Mouse (Mus musculus) heart, embryonic 14.5 days (tissue): Measurements from ENCODE around the gene Hnrnpl. TPM values are rescaled to one million over a fixed set of nuclear protein-coding genes. Genes with fewer than 3 reads are reported as not detected.
A peak's percentile ranks its signal among the peaks of the same experiment; 100 is the strongest.

Experiments
- ATAC-seq: fragments of 200-750 bp; cut with Nextera tagmentation; 2 replicates; pipeline ENCODE4 v1.8.0; 2017; ENCODE audit warnings: low read depth, moderate TSS enrichment; ENCODE audit not compliant: insufficient number of reproducible peaks, insufficient read depth, low FRiP score
- H3K27ac ChIP-seq, 2 experiments: fragments of 200-500 bp in 1 of 2; fragments of 300-500 bp in 1 of 2; sonication (generic) in 1 of 2; replicated peaks in 1 of 2; 2 replicates each; pipeline ENCODE4 v1.5.1; 2012 to 2014; ENCODE audit warnings: low read depth in 2 of 2, low read length in 2 of 2, control low read depth in 1 of 2, mild to moderate bottlenecking in 1 of 2, mixed read lengths in 1 of 2; ENCODE audit not compliant: control insufficient read depth in 1 of 2, insufficient read depth in 1 of 2
- H3K27me3 ChIP-seq: fragments of 300-500 bp; sonication (generic); 2 replicates; pipeline ENCODE4 v1.6.1; 2014; ENCODE audit warnings: mild to moderate bottlenecking, low read length, control low read depth; ENCODE audit not compliant: control insufficient read depth, insufficient read depth
- H3K36me3 ChIP-seq: fragments of 300-500 bp; sonication (generic); 2 replicates; pipeline ENCODE4 v1.6.1; 2014; ENCODE audit warnings: mild to moderate bottlenecking, control low read depth, low read length, mixed read lengths; ENCODE audit not compliant: control insufficient read depth, insufficient read depth
- H3K4me1 ChIP-seq, 2 experiments: fragments of 200-500 bp in 1 of 2; fragments of 300-500 bp in 1 of 2; sonication (generic) in 1 of 2; 2 replicates each; pipeline ENCODE4 v1.6.1; 2012 to 2014; ENCODE audit warnings: low read length in 2 of 2, control low read depth in 1 of 2, mixed read lengths in 1 of 2; ENCODE audit not compliant: control insufficient read depth in 2 of 2, insufficient read depth in 2 of 2
- H3K4me2 ChIP-seq: fragments of 300-500 bp; sonication (generic); 2 replicates; pipeline ENCODE4 v1.6.1; 2014; ENCODE audit warnings: mild to moderate bottlenecking, low read length
- H3K4me3 ChIP-seq, 2 experiments: fragments of 200-500 bp in 1 of 2; fragments of 300-500 bp in 1 of 2; sonication (generic) in 1 of 2; 2 replicates each; pipeline ENCODE4 v1.5.1; 2012 to 2014; ENCODE audit warnings: low read length in 2 of 2, mild to moderate bottlenecking in 2 of 2, control low read depth in 1 of 2, low read depth in 1 of 2, moderate library complexity in 1 of 2; ENCODE audit not compliant: control insufficient read depth in 1 of 2, insufficient read depth in 1 of 2
- H3K9ac ChIP-seq: fragments of 300-500 bp; sonication (generic); 2 replicates; pipeline ENCODE4 v1.6.1; 2014; ENCODE audit warnings: mild to moderate bottlenecking, low read length
- H3K9me3 ChIP-seq: fragments of 300-500 bp; sonication (generic); 2 replicates; pipeline ENCODE4 v1.6.1; 2016; ENCODE audit warnings: low read length, control low read depth; ENCODE audit not compliant: control insufficient read depth
- WGBS: fragments of 180-500 bp; shearing (Covaris S2); extraction: QIAGEN DNeasy Blood & Tissue Kit; methylation state at CpG from one replicate; pipeline ENCODE4 v1.1.7; 2014; 5-methylcytosine and 5-hydroxymethylcytosine counted together
- polyA plus RNA-seq: library from polyadenylated mRNA; unstranded; fragments of >200 nt; fragmentation: Nextera tagmentation; extraction: Ambion mirVana; gene quantifications from 2 replicates; pipeline ENCODE4 v1.2.1, GENCODE M21; 2014

Hnrnpl gene
- polyA plus RNA-seq, 1 experiment from 2014 or later: 155 TPM

- no peaks in the 10 kb centered on the region for H3K27me3 ChIP-seq
- ATAC-seq: no peak
- peaks cover 9 to 19% of the 10 kb centered on the region in 2 experiments for H3K4me1 ChIP-seq
- H3K27ac ChIP-seq: no peak overlapping the region
- no peak overlapping the region for H3K4me3 ChIP-seq
- WGBS: 90% methylated on average over 9 of the region's 9 CpGs
- no peaks in the 10 kb centered on the region for H3K9me3 ChIP-seq
- no peak overlapping the region for H3K9ac ChIP-seq
- H3K36me3 ChIP-seq: peaks cover 8% of the 10 kb centered on the region; the same call in 1 of the 2 replicates
- H3K4me2 ChIP-seq: no peak overlapping the region
These were observed 38.9 kb upstream of the Hnrnpl start for GRCm38 (mm10) chr7:28769414-28769958.

DNA sequence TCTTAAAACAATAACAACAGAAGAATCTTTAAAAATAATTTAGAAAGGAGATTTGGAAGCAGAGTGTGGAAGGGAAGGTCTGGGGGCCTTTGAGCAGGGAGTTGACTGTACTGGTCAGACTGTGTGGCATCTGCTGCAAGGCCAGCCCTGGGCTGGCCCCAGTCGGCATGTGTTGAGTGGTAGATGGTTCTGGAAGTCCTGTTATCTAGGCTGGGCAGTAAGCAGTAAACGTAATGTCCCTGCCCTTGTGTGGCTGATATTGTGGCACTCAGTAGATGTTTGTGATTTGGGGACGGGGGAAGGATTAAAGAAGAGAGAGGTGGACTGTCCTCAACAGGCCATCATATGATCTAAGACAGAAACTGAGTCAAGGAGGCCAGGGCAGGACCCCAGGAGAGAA, 38.0 kb upstream of the Hnrnpl start:
- H3K27ac ChIP-seq: no peak overlapping the region
- H3K4me2 ChIP-seq: no peak overlapping the region
- peaks cover 9 to 18% of the 10 kb centered on the region in 2 experiments for H3K4me1 ChIP-seq
- ATAC-seq: no peak
- H3K4me3 ChIP-seq: no peak overlapping the region
- no peak overlapping the region for H3K9ac ChIP-seq
- no peaks in the 10 kb centered on the region for H3K27me3 ChIP-seq
- 62% methylated on average over 3 of the region's 3 CpGs for WGBS
- H3K9me3 ChIP-seq: no peaks in the 10 kb centered on the region
- peaks cover 8% of the 10 kb centered on the region; the same call in 1 of the 2 replicates for H3K36me3 ChIP-seq

GRCm38 (mm10) chr7:28771867-28772266, 36.5 kb upstream of the Hnrnpl start:
- peaks cover 11% of the 10 kb centered on the region for H3K36me3 ChIP-seq
- ATAC-seq: no peak
- H3K4me3 ChIP-seq: no peak overlapping the region
- no peaks in the 10 kb centered on the region for H3K9me3 ChIP-seq
- no peak overlapping the region for H3K4me2 ChIP-seq
- WGBS: 84% methylated on average over 11 of the region's 11 CpGs
- H3K27me3 ChIP-seq: no peaks in the 10 kb centered on the region
- H3K9ac ChIP-seq: no peak overlapping the region
- H3K4me1 ChIP-seq: peaks cover 7 to 11% of the 10 kb centered on the region in 2 experiments
- H3K27ac ChIP-seq: no peak overlapping the region

DNA sequence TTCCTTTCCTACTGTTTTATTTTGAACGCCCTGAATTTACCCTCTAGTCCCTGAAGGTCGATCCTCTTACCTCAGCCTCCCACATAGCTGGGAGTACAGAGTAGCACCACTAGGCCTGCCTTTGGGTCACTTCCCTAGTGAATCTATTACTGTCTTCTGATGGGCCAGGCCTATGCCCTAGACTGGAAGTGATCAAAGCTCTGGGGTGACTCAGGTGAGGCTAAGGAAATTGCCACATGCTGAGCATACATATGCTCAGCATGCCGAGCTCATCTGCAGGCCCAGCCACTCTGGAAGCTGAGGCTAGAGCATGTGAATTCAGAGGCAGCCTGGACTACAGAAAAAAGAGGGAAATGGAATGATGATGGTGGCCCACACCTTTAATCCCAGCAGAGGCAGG, 35.2 kb upstream of the Hnrnpl start:
- Histone ChIP-seq H3K4me3 (no peak overlapping the region), H3K27ac (no peak overlapping the region), H3K4me1 (peaks cover 2 to 3% of the 10 kb centered on the region in 2 experiments; a peak in 1 of 4 replicates), H3K9ac (peak overlapping the region; percentile 4; the same call in 1 of the 2 replicates), H3K4me2 (no peak overlapping the region), H3K9me3 (no peaks in the 10 kb centered on the region), H3K27me3 (no peaks in the 10 kb centered on the region), H3K36me3 (peaks cover 16% of the 10 kb centered on the region)
- ATAC-seq: no peak
- WGBS: 46% methylated on average over 3 of the region's 3 CpGs

DNA sequence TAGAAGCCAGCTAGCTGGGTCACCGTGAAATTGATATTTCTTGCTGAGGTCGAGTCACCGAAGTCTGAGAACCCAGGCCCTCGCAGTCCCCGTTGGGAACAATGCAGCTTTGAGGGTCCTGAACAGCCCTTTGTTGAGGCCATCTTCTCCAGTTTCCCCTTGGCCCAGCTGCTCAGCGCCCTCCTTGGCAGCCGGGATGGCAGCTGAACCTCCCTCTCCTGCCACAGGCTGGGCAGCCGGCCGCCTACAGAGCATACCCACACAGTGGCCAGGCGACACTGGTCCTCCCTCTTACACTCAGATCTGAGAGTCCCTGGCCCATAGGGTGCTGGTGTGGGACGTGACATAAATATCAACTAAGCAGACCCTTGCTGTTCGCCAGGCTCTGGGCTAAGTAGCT, 34.2 kb upstream of the Hnrnpl start:
- H3K9ac ChIP-seq: no peak overlapping the region
- H3K27ac ChIP-seq: no peak overlapping the region

GRCm38 (mm10) chr7:28775129-28775528, 33.2 kb upstream of the Hnrnpl start:
- Histone ChIP-seq H3K9ac (no peak overlapping the region), H3K4me1 (peaks cover 2 to 4% of the 10 kb centered on the region in 2 experiments), H3K9me3 (no peaks in the 10 kb centered on the region), H3K4me3 (no peak overlapping the region), H3K27ac (no peak overlapping the region), H3K27me3 (no peaks in the 10 kb centered on the region), H3K36me3 (peaks cover 20% of the 10 kb centered on the region), H3K4me2 (no peak overlapping the region)
- ATAC-seq: no peak
- 84% methylated on average over 7 of the region's 7 CpGs for WGBS

More for the DNA sequence above, 34.2 kb upstream of the Hnrnpl start:
- WGBS: 80% methylated on average over 12 of the region's 12 CpGs
- no peak for ATAC-seq
- no peaks in the 10 kb centered on the region for H3K9me3 ChIP-seq
- H3K4me3 ChIP-seq: no peak overlapping the region
- no peak overlapping the region for H3K4me2 ChIP-seq
- H3K36me3 ChIP-seq: peaks cover 16% of the 10 kb centered on the region
- peaks cover 2 to 3% of the 10 kb centered on the region in 2 experiments; a peak in 1 of 4 replicates for H3K4me1 ChIP-seq
- no peaks in the 10 kb centered on the region for H3K27me3 ChIP-seq

DNA sequence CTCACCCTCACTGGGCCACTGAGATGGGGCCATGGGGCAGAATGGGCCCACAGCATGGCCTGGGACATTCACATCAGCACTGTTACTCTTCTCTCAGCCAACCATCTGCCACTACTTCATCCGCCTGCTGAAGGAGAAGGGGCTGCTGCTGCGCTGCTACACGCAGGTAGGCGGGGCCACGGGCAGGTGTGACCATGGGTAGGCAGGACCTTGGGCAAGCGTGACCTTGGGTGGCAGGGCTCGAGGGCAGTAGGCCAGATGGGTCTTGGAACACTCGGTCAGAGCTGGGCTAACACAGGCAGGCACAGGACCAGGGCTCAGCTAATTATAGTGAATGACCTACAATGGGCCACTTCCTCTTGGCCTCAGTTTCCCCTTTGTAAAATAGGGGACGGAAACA, 29.5 kb upstream of the Hnrnpl start:
- H3K27me3 ChIP-seq: no peaks in the 10 kb centered on the region
- peaks cover 8 to 16% of the 10 kb centered on the region in 2 experiments for H3K4me1 ChIP-seq
- H3K9me3 ChIP-seq: no peaks in the 10 kb centered on the region
- no peak overlapping the region for H3K4me3 ChIP-seq
- H3K9ac ChIP-seq: no peak overlapping the region
- H3K4me2 ChIP-seq: no peak overlapping the region
- WGBS: 84% methylated on average over 9 of the region's 9 CpGs
- H3K36me3 ChIP-seq: peaks cover 27% of the 10 kb centered on the region
- no peak overlapping the region for H3K27ac ChIP-seq
- ATAC-seq: no peak
